Mouse (Mus musculus): ENCODE results near the gene Maip1. TPM values are rescaled to one million over a fixed set of nuclear protein-coding genes. Genes with fewer than 3 reads are reported as not detected.
A peak's percentile ranks its signal among the peaks of the same experiment; 100 is the strongest.

Gene Maip1
- total and polyA plus RNA-seq, 3 experiments = 13.5 to 22.2 (median 19.0) TPM

- peak; percentile 15 for DNase-seq (ENCODE audit: low spot score)
- no peak for ATAC-seq (ENCODE audit: extremely low read depth, insufficient number of reproducible peaks, low FRiP score, poor library complexity, severe bottlenecking)
- H3K36me3 ChIP-seq (replicated peaks) = peaks cover 36% of the 10 kb centered on the region
- peaks cover 37% of the 10 kb centered on the region for H3K4me1 ChIP-seq (ENCODE audit: insufficient read depth, low read depth, low read length)
- H3K27me3 ChIP-seq (ENCODE audit: insufficient read depth, low read length) = no peaks in the 10 kb centered on the region
- H3K9me3 ChIP-seq (replicated peaks) = no peaks in the 10 kb centered on the region; the same call in 1 of the 2 replicates
- TF ChIP-seq GATA2 (IDR thresholded peaks at IDR 0.05; ENCODE audit: borderline replicate concordance, low read depth, low read length) (no peak), GATA1 (IDR thresholded peaks at IDR 0.05; ENCODE audit: borderline replicate concordance, low read length) (no peak), CTCF (IDR thresholded peaks at IDR 0.05; ENCODE audit: low read depth, low read length) (no peak), TAL1 (conservative IDR thresholded peaks at IDR 0.05; ENCODE audit: low read depth, low read length) (no peak), POLR2AphosphoS5 (IDR thresholded peaks at IDR 0.05; ENCODE audit: insufficient replicate concordance, low read depth, low read length) (no peak)
- H3K4me3 ChIP-seq (ENCODE audit: low read depth, low read length) = peak overlapping the region; percentile 95
Observed at GRCm38 (mm10) chr1:57376806-57377205, 29.3 kb upstream of the Maip1 start.

- H3K4me1 ChIP-seq (ENCODE audit: insufficient read depth, low read depth, low read length) = peaks cover 37% of the 10 kb centered on the region
- H3K27me3 ChIP-seq (ENCODE audit: insufficient read depth, low read length) = no peaks in the 10 kb centered on the region
- peak within 1 kb of the TSS; percentile 95 for H3K4me3 ChIP-seq (ENCODE audit: low read depth, low read length)
- H3K9me3 ChIP-seq (replicated peaks) = no peaks in the 10 kb centered on the region; the same call in 1 of the 2 replicates
- peaks cover 34% of the 10 kb centered on the region for H3K36me3 ChIP-seq (replicated peaks)
- TF ChIP-seq TAL1 (conservative IDR thresholded peaks at IDR 0.05; ENCODE audit: low read depth, low read length) (no peak), POLR2AphosphoS5 (IDR thresholded peaks at IDR 0.05; ENCODE audit: insufficient replicate concordance, low read depth, low read length) (no peak), GATA2 (IDR thresholded peaks at IDR 0.05; ENCODE audit: borderline replicate concordance, low read depth, low read length) (no peak), CTCF (IDR thresholded peaks at IDR 0.05; ENCODE audit: low read depth, low read length) (no peak), GATA1 (IDR thresholded peaks at IDR 0.05; ENCODE audit: borderline replicate concordance, low read length) (no peak)
- ATAC-seq (ENCODE audit: extremely low read depth, insufficient number of reproducible peaks, low FRiP score, poor library complexity, severe bottlenecking) (peak; percentile 96), DNase-seq (ENCODE audit: low spot score) (peak; percentile 94)
Observed at GRCm38 (mm10) chr1:57377376-57378341, 28.5 kb upstream of the Maip1 start, which contains the start of gene 1700066M21Rik. Gene 1700066M21Rik, plus strand, starts transcription at chr1:57377620.

GRCm38 (mm10) chr1:57386519-57386918 is 19.6 kb upstream of the Maip1 start:
- H3K27me3 ChIP-seq (ENCODE audit: insufficient read depth, low read length) = no peaks in the 10 kb centered on the region
- TF ChIP-seq GATA1 (IDR thresholded peaks at IDR 0.05; ENCODE audit: borderline replicate concordance, low read length) = no peak
- TF ChIP-seq POLR2AphosphoS5 (IDR thresholded peaks at IDR 0.05; ENCODE audit: insufficient replicate concordance, low read depth, low read length) = no peak
- TF ChIP-seq GATA2 (IDR thresholded peaks at IDR 0.05; ENCODE audit: borderline replicate concordance, low read depth, low read length) = no peak
- no peak for TF ChIP-seq TAL1 (conservative IDR thresholded peaks at IDR 0.05; ENCODE audit: low read depth, low read length)
- no peak for TF ChIP-seq CTCF (IDR thresholded peaks at IDR 0.05; ENCODE audit: low read depth, low read length)
- no peak for DNase-seq (ENCODE audit: low spot score)
- peaks cover 47% of the 10 kb centered on the region for H3K36me3 ChIP-seq (replicated peaks)
- no peaks in the 10 kb centered on the region for H3K4me1 ChIP-seq (ENCODE audit: insufficient read depth, low read depth, low read length)
- no peak for ATAC-seq (ENCODE audit: extremely low read depth, insufficient number of reproducible peaks, low FRiP score, poor library complexity, severe bottlenecking)
- no peak overlapping the region for H3K4me3 ChIP-seq (ENCODE audit: low read depth, low read length)
- no peaks in the 10 kb centered on the region for H3K9me3 ChIP-seq (replicated peaks)

GRCm38 (mm10) chr1:57387876-57388275 is 18.3 kb upstream of the Maip1 start:
- DNase-seq (ENCODE audit: low spot score) (no peak), ATAC-seq (ENCODE audit: extremely low read depth, insufficient number of reproducible peaks, low FRiP score, poor library complexity, severe bottlenecking) (no peak)
- TF ChIP-seq GATA2 (IDR thresholded peaks at IDR 0.05; ENCODE audit: borderline replicate concordance, low read depth, low read length) (no peak), GATA1 (IDR thresholded peaks at IDR 0.05; ENCODE audit: borderline replicate concordance, low read length) (no peak), TAL1 (conservative IDR thresholded peaks at IDR 0.05; ENCODE audit: low read depth, low read length) (no peak), CTCF (IDR thresholded peaks at IDR 0.05; ENCODE audit: low read depth, low read length) (no peak), POLR2AphosphoS5 (IDR thresholded peaks at IDR 0.05; ENCODE audit: insufficient replicate concordance, low read depth, low read length) (no peak)
- Histone ChIP-seq H3K36me3 (replicated peaks) (peaks cover 59% of the 10 kb centered on the region), H3K4me1 (ENCODE audit: insufficient read depth, low read depth, low read length) (no peaks in the 10 kb centered on the region), H3K4me3 (ENCODE audit: low read depth, low read length) (no peak overlapping the region), H3K27me3 (ENCODE audit: insufficient read depth, low read length) (no peaks in the 10 kb centered on the region), H3K9me3 (replicated peaks) (no peaks in the 10 kb centered on the region)

GRCm38 (mm10) chr1:57388402-57389155 is 17.5 kb upstream of the Maip1 start:
- Histone ChIP-seq H3K27me3 (ENCODE audit: insufficient read depth, low read length) (no peaks in the 10 kb centered on the region), H3K4me3 (ENCODE audit: low read depth, low read length) (no peak overlapping the region), H3K36me3 (replicated peaks) (peaks cover 64% of the 10 kb centered on the region), H3K4me1 (ENCODE audit: insufficient read depth, low read depth, low read length) (no peaks in the 10 kb centered on the region), H3K9me3 (replicated peaks) (no peaks in the 10 kb centered on the region)
- no peak for ATAC-seq (ENCODE audit: extremely low read depth, insufficient number of reproducible peaks, low FRiP score, poor library complexity, severe bottlenecking)
- no peak for DNase-seq (ENCODE audit: low spot score)
- TF ChIP-seq POLR2AphosphoS5 (IDR thresholded peaks at IDR 0.05; ENCODE audit: insufficient replicate concordance, low read depth, low read length) (no peak), GATA1 (IDR thresholded peaks at IDR 0.05; ENCODE audit: borderline replicate concordance, low read length) (no peak), GATA2 (IDR thresholded peaks at IDR 0.05; ENCODE audit: borderline replicate concordance, low read depth, low read length) (no peak), CTCF (IDR thresholded peaks at IDR 0.05; ENCODE audit: low read depth, low read length) (no peak), TAL1 (conservative IDR thresholded peaks at IDR 0.05; ENCODE audit: low read depth, low read length) (no peak)

Data from G1E (cell line).